Mouse (Mus musculus): ENCODE measurements around the gene Sertad1.
A peak's percentile ranks its signal among the peaks of the same experiment; 100 is the strongest.

Gene Sertad1

GRCm38 (mm10) chr7:27506765-27507370, 20.2 kb downstream of the Sertad1 start:
- DNase-seq: no peak

- peak; percentile 99 for DNase-seq
These were observed 21.3 kb downstream of the Sertad1 start for GRCm38 (mm10) chr7:27507711-27508647.

GRCm38 (mm10) chr7:27508648-27509005, 21.9 kb downstream of the Sertad1 start:
- peak; percentile 78 for DNase-seq

- no peak for DNase-seq
These were observed 24.1 kb downstream of the Sertad1 start for GRCm38 (mm10) chr7:27510809-27511208.

- no peak for DNase-seq
These were observed 28.3 kb downstream of the Sertad1 start for GRCm38 (mm10) chr7:27514961-27515360.

GRCm38 (mm10) chr7:27518314-27518713, 31.6 kb downstream of the Sertad1 start:
- DNase-seq: no peak

GRCm38 (mm10) chr7:27520104-27520503, 33.4 kb downstream of the Sertad1 start:
- DNase-seq: no peak

GRCm38 (mm10) chr7:27520599-27520998, 33.9 kb downstream of the Sertad1 start:
- no peak for DNase-seq

- no peak for DNase-seq
These were observed 36.3 kb downstream of the Sertad1 start, which contains the start of gene Hipk4 for GRCm38 (mm10) chr7:27522967-27523366. Hipk4 (plus strand) TSS chr7:27523267.

GRCm38 (mm10) chr7:27523805-27524204, 37.1 kb downstream of the Sertad1 start:
- DNase-seq: no peak

GRCm38 (mm10) chr7:27526039-27526827, 39.5 kb downstream of the Sertad1 start:
- peak; percentile 84 for DNase-seq

GRCm38 (mm10) chr7:27529070-27529469, 42.4 kb downstream of the Sertad1 start:
- no peak for DNase-seq

GRCm38 (mm10) chr7:27530937-27531336, 44.2 kb downstream of the Sertad1 start:
- DNase-seq: no peak

GRCm38 (mm10) chr7:27531707-27532106, 45.0 kb downstream of the Sertad1 start:
- no peak for DNase-seq

GRCm38 (mm10) chr7:27532480-27533050, 45.9 kb downstream of the Sertad1 start:
- DNase-seq: no peak

- DNase-seq: no peak
These were observed 48.7 kb downstream of the Sertad1 start for GRCm38 (mm10) chr7:27535386-27535785.

GRCm38 (mm10) chr7:27536618-27537017, 49.9 kb downstream of the Sertad1 start:
- no peak for DNase-seq

- DNase-seq: no peak
These were observed 51.3 kb downstream of the Sertad1 start for GRCm38 (mm10) chr7:27537998-27538397.

GRCm38 (mm10) chr7:27538797-27539196, 52.1 kb downstream of the Sertad1 start:
- no peak for DNase-seq

Measured in kidney, postnatal 14 days (tissue).